Mouse (Mus musculus) heart, embryonic 16.5 days (tissue): ENCODE measurements around the gene Olfr934. TPM values are rescaled to one million over a fixed set of nuclear protein-coding genes. Genes with fewer than 3 reads are reported as not detected.

Experiments used
- ATAC-seq: fragments of 200-750 bp; cut with Nextera tagmentation; replicated peaks from 2 replicates; pipeline ENCODE4 v1.8.0; 2017; ENCODE audit warnings: moderate number of reproducible peaks; ENCODE audit not compliant: insufficient read depth, low FRiP score; ENCODE audit errors: extremely low read depth
- H3K27ac ChIP-seq: fragments of 300-500 bp; sonication (generic); 2 replicates; pipeline ENCODE4 v1.5.1; 2014; ENCODE audit warnings: mild to moderate bottlenecking, low read length, control low read depth, moderate library complexity
- H3K27me3 ChIP-seq: fragments of 300-500 bp; sonication (generic); 2 replicates; pipeline ENCODE4 v1.6.1; 2014; ENCODE audit warnings: low read length, mixed read lengths; ENCODE audit not compliant: control insufficient read depth, insufficient read depth
- H3K36me3 ChIP-seq: fragments of 300-500 bp; sonication (generic); 2 replicates; pipeline ENCODE4 v1.6.1; 2014; ENCODE audit not compliant: control insufficient read depth, insufficient read depth
- H3K4me1 ChIP-seq: fragments of 300-500 bp; sonication (generic); 2 replicates; pipeline ENCODE4 v1.6.1; 2014; ENCODE audit warnings: low read length, mixed read lengths; ENCODE audit not compliant: control insufficient read depth, insufficient read depth
- H3K4me2 ChIP-seq: fragments of 300-500 bp; sonication (generic); 2 replicates; pipeline ENCODE4 v1.6.1; 2014; ENCODE audit warnings: low read depth, mild to moderate bottlenecking, control low read depth, low read length
- H3K4me3 ChIP-seq: fragments of 300-500 bp; sonication (generic); 2 replicates; pipeline ENCODE4 v1.5.1; 2014; ENCODE audit warnings: mild to moderate bottlenecking, control low read depth, low read length
- H3K9ac ChIP-seq: fragments of 300-500 bp; sonication (generic); 2 replicates; pipeline ENCODE4 v1.6.1; 2014; ENCODE audit warnings: low read length, control low read depth
- H3K9me3 ChIP-seq: fragments of 300-500 bp; sonication (generic); replicated peaks from 2 replicates; pipeline ENCODE4 v1.6.1; 2016; ENCODE audit warnings: low read length; ENCODE audit not compliant: control insufficient read depth
- WGBS: fragments of 180-500 bp; shearing (Covaris S2); extraction: QIAGEN DNeasy Blood & Tissue Kit; methylation state at CpG from one replicate; pipeline ENCODE4 v1.1.7; 2014; 5-methylcytosine and 5-hydroxymethylcytosine counted together
- polyA plus RNA-seq: library from polyadenylated mRNA; unstranded; fragments of >200 nt; fragmentation: Nextera tagmentation; extraction: Ambion mirVana; gene quantifications from 2 replicates; pipeline ENCODE4 v1.2.1, GENCODE M21; 2015

Gene Olfr934
- not detected in 2 replicates for polyA plus RNA-seq

- no peak within 1 kb of the TSS for H3K27ac ChIP-seq
- no peak for ATAC-seq
- no peaks in the 10 kb centered on the region for H3K9me3 ChIP-seq
- no peak within 1 kb of the TSS for H3K9ac ChIP-seq
- no peaks in the 10 kb centered on the region for H3K27me3 ChIP-seq
- no peak within 1 kb of the TSS for H3K4me2 ChIP-seq
- no peaks in the 10 kb centered on the region for H3K4me1 ChIP-seq
- no peak within 1 kb of the TSS for H3K4me3 ChIP-seq
- WGBS = 84% methylated on average over 2 of the region's 2 CpGs
- H3K36me3 ChIP-seq = no peaks in the 10 kb centered on the region
These were observed at the start of gene Olfr934 for GRCm38 (mm10) chr9:38988215-38988614. Gene Olfr934 (minus strand): TSS chr9:38988315.

GRCm38 (mm10) chr9:39023277-39023676 is 35.2 kb upstream of the Olfr934 start, which contains the start of gene Olfr146:
Gene Olfr146 (minus strand): TSS chr9:39023377.
- Histone ChIP-seq H3K36me3 (no peaks in the 10 kb centered on the region), H3K9ac (no peak within 1 kb of the TSS), H3K9me3 (no peaks in the 10 kb centered on the region; the same call in 1 of the 2 replicates), H3K27me3 (no peaks in the 10 kb centered on the region), H3K4me2 (no peak within 1 kb of the TSS), H3K27ac (no peak within 1 kb of the TSS), H3K4me3 (no peak within 1 kb of the TSS), H3K4me1 (no peaks in the 10 kb centered on the region)
- 58% methylated on average over 1 of the region's 1 CpGs for WGBS
- no peak for ATAC-seq

GRCm38 (mm10) chr9:38999583-38999982 is 11.5 kb upstream of the Olfr934 start, which contains the start of gene Olfr935:
Gene Olfr935 (minus strand): TSS chr9:38999683.
- H3K27me3 ChIP-seq = no peaks in the 10 kb centered on the region
- H3K36me3 ChIP-seq = no peaks in the 10 kb centered on the region
- H3K4me1 ChIP-seq = no peaks in the 10 kb centered on the region
- H3K9me3 ChIP-seq = no peaks in the 10 kb centered on the region
- H3K27ac ChIP-seq = no peak within 1 kb of the TSS
- 70% methylated on average over 2 of the region's 2 CpGs for WGBS
- no peak within 1 kb of the TSS for H3K9ac ChIP-seq
- no peak for ATAC-seq
- H3K4me2 ChIP-seq = no peak within 1 kb of the TSS
- no peak within 1 kb of the TSS for H3K4me3 ChIP-seq

GRCm38 (mm10) chr9:38972013-38972412 is 16.1 kb downstream of the Olfr934 start, which contains the start of gene Olfr933:
Gene Olfr933 (plus strand): TSS chr9:38972313.
- Histone ChIP-seq H3K9ac (no peak within 1 kb of the TSS), H3K36me3 (no peaks in the 10 kb centered on the region), H3K27ac (no peak within 1 kb of the TSS), H3K27me3 (no peaks in the 10 kb centered on the region), H3K9me3 (no peaks in the 10 kb centered on the region), H3K4me1 (no peaks in the 10 kb centered on the region), H3K4me2 (no peak within 1 kb of the TSS), H3K4me3 (no peak within 1 kb of the TSS)
- 76% methylated on average over 4 of the region's 4 CpGs for WGBS
- no peak for ATAC-seq

- no peaks in the 10 kb centered on the region for H3K36me3 ChIP-seq
- H3K9ac ChIP-seq = no peak overlapping the region
- H3K27me3 ChIP-seq = no peaks in the 10 kb centered on the region
- H3K4me2 ChIP-seq = no peak overlapping the region
- H3K4me3 ChIP-seq = no peak overlapping the region
- no peak for ATAC-seq
- 78% methylated on average over 4 of the region's 4 CpGs for whole genome bisulfite sequencing
- no peaks in the 10 kb centered on the region for H3K4me1 ChIP-seq
- H3K9me3 ChIP-seq = no peaks in the 10 kb centered on the region
- H3K27ac ChIP-seq = no peak overlapping the region
These were observed 34.0 kb downstream of the Olfr934 start for GRCm38 (mm10) chr9:38954124-38954416.

GRCm38 (mm10) chr9:38953401-38954123 is 34.6 kb downstream of the Olfr934 start:
- H3K4me2 ChIP-seq = no peak overlapping the region; the same call in 1 of the 2 replicates
- H3K27me3 ChIP-seq = no peaks in the 10 kb centered on the region
- no peaks in the 10 kb centered on the region for H3K4me1 ChIP-seq
- no peaks in the 10 kb centered on the region for H3K9me3 ChIP-seq
- H3K9ac ChIP-seq = no peak overlapping the region
- no peak overlapping the region for H3K27ac ChIP-seq
- H3K4me3 ChIP-seq = no peak overlapping the region
- 61% methylated on average over 7 of the region's 7 CpGs for WGBS
- H3K36me3 ChIP-seq = no peaks in the 10 kb centered on the region
- no peak for ATAC-seq

Other genes starting within 250 kb of the Olfr934 start
- gene Olfr920, start 236.0 kb downstream of the Olfr934 start, polyA plus RNA-seq = 0.06 and 0.07 TPM in 2 replicates
- not detected in 2 replicates for gene Olfr921, start 215.2 kb downstream of the Olfr934 start, polyA plus RNA-seq
- gene Olfr922, start 173.7 kb downstream of the Olfr934 start, polyA plus RNA-seq = not detected in 2 replicates
- not detected in 2 replicates for gene Olfr923, start 161.8 kb downstream of the Olfr934 start, polyA plus RNA-seq
- gene Olfr924, start 143.9 kb downstream of the Olfr934 start, polyA plus RNA-seq = not detected in 2 replicates
- not detected in 2 replicates for gene Olfr26, start 133.3 kb downstream of the Olfr934 start, polyA plus RNA-seq
- gene Olfr926, start 111.2 kb downstream of the Olfr934 start, polyA plus RNA-seq = not detected in 2 replicates
- gene Olfr930, start 58.5 kb downstream of the Olfr934 start, polyA plus RNA-seq = not detected in 2 replicates
- gene Olfr933, start 16.0 kb downstream of the Olfr934 start, polyA plus RNA-seq = not detected in 2 replicates
- gene Olfr935, start 11.4 kb upstream of the Olfr934 start, polyA plus RNA-seq = not detected in 2 replicates
- not detected in 2 replicates for gene Olfr146, start 35.1 kb upstream of the Olfr934 start, polyA plus RNA-seq
- gene Olfr937, start 76.6 kb upstream of the Olfr934 start, polyA plus RNA-seq = not detected in 2 replicates
- gene Olfr938, start 90.6 kb upstream of the Olfr934 start, polyA plus RNA-seq = not detected in 2 replicates
- gene Olfr27, start 139.8 kb upstream of the Olfr934 start, polyA plus RNA-seq = not detected in 2 replicates
- not detected in 2 replicates for gene Olfr943, start 178.0 kb upstream of the Olfr934 start, polyA plus RNA-seq
- not detected in 2 replicates for gene Olfr944, start 213.6 kb upstream of the Olfr934 start, polyA plus RNA-seq